Mouse (Mus musculus) small intestine, adult 2 months (tissue): ENCODE measurements at regions not wholly inside any gene's neighbourhood (a gene's known extent, or its start where the extent isn't known, plus 50 kb on each side); places are given as distances from the start of the nearest gene placed in this dataset.

Experiments
- H3K27ac ChIP-seq: fragments of 200-500 bp; 2 replicates; pipeline ENCODE4 v1.5.1; 2012; ENCODE audit warnings: low read depth, low read length, control low read depth, inconsistent platforms; ENCODE audit not compliant: insufficient read depth
- H3K27me3 ChIP-seq: fragments of 200-500 bp; 2 replicates; pipeline ENCODE4 v1.6.1; 2012; ENCODE audit warnings: mild to moderate bottlenecking, moderate library complexity, low read length, inconsistent platforms; ENCODE audit not compliant: control insufficient read depth, insufficient read depth
- H3K36me3 ChIP-seq: fragments of 200-500 bp; 2 replicates; pipeline ENCODE4 v1.6.1; 2012; ENCODE audit warnings: mild to moderate bottlenecking, low read length, control low read depth, inconsistent platforms; ENCODE audit not compliant: control insufficient read depth, insufficient read depth
- H3K4me1 ChIP-seq: fragments of 200-500 bp; 2 replicates; pipeline ENCODE4 v1.6.1; 2012; ENCODE audit warnings: low read length, inconsistent platforms, mixed read lengths; ENCODE audit not compliant: control insufficient read depth, insufficient read depth, insufficient read length
- H3K4me3 ChIP-seq: fragments of 200-500 bp; 2 replicates; pipeline ENCODE4 v1.5.1; 2012; ENCODE audit warnings: low read depth, mild to moderate bottlenecking, control low read depth, inconsistent platforms, low read length, moderate library complexity
- CTCF ChIP-seq: fragments of 200-500 bp; IDR thresholded peaks from 2 replicates; pipeline ENCODE4 v1.5.1; 2012; ENCODE audit warnings: low read depth, mild to moderate bottlenecking, control low read depth, inconsistent platforms, low read length, moderate library complexity, mixed read lengths; ENCODE audit not compliant: insufficient replicate concordance, insufficient read length; ENCODE audit errors: extremely low read depth
- POLR2A ChIP-seq: fragments of 200-500 bp; IDR thresholded peaks from 2 replicates; pipeline ENCODE4 v1.6.1; 2012; ENCODE audit warnings: low read depth, mild to moderate bottlenecking, control low read depth, inconsistent platforms, low read length, moderate library complexity
- WGBS: fragments of 180-500 bp; shearing (Covaris S2); methylation state at CpG from one replicate; pipeline ENCODE4 v1.1.7; 2018; 5-methylcytosine and 5-hydroxymethylcytosine counted together

DNA sequence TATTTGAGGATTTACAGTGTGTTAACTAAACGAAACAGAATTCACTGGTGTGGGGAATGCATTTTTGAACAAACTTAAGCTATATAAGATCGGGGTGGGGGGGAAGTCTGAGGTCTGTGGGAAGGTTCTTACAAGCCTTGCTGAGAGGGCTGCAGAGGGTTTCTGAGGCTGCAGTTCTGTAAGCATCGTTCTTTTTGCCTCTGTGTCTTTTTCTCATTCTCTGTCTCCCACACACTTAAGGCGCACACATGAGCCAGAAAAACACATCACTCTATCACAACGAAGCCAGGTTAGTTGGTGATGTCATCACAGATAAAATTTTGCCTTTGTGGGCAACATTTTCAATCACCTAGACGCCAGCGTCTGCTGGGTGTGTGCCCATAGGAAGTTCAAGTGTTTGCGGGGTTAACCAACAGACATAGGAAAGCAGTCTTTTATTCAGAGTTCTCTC, 274.9 kb downstream of the Ptprc start:
- Histone ChIP-seq H3K36me3 (no peaks in the 10 kb centered on the region), H3K27ac (peak overlapping the region; percentile 32), H3K27me3 (0 out of 2 replicates have a peak, but pooled peaks cover 2% of the 10 kb centered on the region), H3K4me3 (peak overlapping the region; percentile 58), H3K4me1 (no peaks in the 10 kb centered on the region)
- TF ChIP-seq POLR2A, result no peak
- no peak for TF ChIP-seq CTCF
- WGBS, result 1% methylated on average over 8 of the region's 8 CpGs

DNA sequence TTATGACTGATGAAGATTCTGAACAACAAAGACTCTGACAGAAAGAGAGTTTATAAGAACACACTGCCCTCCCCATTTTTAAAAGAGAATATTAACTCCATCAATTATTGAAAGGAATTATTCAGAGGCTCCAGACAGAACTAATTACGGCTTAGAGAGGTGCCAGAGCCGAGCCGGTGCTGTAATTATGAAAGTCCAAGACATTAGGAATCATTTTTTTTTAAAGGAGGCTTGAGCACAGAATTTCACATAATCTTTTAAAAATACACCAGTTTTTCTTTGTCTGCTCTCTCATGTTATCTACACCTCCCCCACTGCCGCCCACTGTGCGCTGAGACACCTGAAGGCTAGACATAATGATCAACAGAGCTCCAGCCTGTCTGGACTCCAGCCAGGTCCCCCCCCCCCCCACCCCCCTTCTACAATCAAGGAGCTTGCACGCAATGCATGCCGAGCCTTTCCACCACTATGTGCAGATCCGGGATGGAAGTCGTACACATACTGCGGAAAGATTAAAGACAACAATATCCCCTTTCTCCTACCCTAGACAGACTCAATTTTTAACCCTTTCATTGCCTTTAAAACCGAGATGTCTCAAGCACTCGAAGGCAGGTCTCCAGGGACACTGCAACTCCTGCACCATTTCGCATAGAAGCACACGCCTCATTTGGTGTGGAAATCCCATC, 275.4 kb downstream of the Ptprc start:
- peak overlapping the region; percentile 58 for H3K4me3 ChIP-seq
- WGBS, result under 1% methylated on average over 14 of the region's 14 CpGs
- H3K27ac ChIP-seq, result peak overlapping the region; percentile 32
- no peaks in the 10 kb centered on the region for H3K4me1 ChIP-seq
- H3K36me3 ChIP-seq, result no peaks in the 10 kb centered on the region
- H3K27me3 ChIP-seq, result 0 out of 2 replicates have a peak, but pooled peaks cover 2% of the 10 kb centered on the region
- TF ChIP-seq CTCF (no peak), POLR2A (no peak)

DNA sequence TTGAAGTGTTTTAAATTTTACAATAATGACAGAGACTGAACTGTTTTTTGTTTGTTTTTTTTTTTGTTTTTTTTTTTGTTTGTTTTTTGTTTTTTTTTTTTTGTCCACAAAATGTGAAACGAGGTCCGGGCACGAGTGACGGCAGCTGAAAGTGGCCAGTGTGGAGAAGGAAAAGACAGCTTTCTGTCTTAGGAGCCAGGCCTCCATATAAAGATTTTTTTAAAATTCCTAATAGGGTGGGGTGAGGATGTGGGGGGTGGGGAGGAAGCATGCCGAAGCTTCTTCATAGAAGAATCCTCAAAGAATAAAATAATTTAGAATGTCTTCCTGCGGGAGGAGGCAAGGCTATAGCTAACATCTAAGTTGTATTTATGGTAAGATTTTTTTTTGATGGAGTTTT, 276.2 kb downstream of the Ptprc start:
- WGBS, result 1% methylated on average over 6 of the region's 6 CpGs

DNA sequence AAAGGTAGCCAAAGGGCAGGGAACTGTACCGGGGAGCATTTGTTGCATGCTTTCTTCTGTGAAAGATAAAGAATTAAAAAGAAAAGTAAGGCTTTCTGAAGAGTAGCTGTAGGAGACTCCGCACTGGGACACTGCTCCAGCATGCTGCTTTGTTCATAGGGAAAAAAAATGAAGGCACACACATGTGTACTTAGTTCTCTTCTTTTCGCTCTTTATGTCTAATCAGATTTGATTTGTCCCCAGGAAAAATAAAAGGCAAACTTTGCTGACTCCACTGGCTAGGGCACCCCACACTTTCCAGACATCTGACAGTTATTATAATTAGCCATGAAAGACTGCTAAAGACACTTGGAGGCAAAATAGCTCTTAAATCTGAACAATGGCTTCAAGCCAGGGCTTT, 276.6 kb downstream of the Ptprc start:
- H3K27me3 ChIP-seq, result 0 out of 2 replicates have a peak, but pooled peaks cover 2% of the 10 kb centered on the region
- under 1% methylated on average over 3 of the region's 3 CpGs for WGBS
- H3K36me3 ChIP-seq, result no peaks in the 10 kb centered on the region
- no peaks in the 10 kb centered on the region for H3K4me1 ChIP-seq
- H3K27ac ChIP-seq, result peak overlapping the region; percentile 61
- H3K4me3 ChIP-seq, result peak overlapping the region; percentile 72; the same call in 1 of the 2 replicates
- TF ChIP-seq CTCF (no peak), POLR2A (no peak)

More for the DNA sequence above, 276.2 kb downstream of the Ptprc start:
- no peak for TF ChIP-seq POLR2A
- TF ChIP-seq CTCF, result no peak
- Histone ChIP-seq H3K4me1 (no peaks in the 10 kb centered on the region), H3K4me3 (peak overlapping the region; percentile 51), H3K27ac (0 out of 2 replicates have a peak overlapping the region, but pooled peaks have one; percentile 61), H3K27me3 (0 out of 2 replicates have a peak, but pooled peaks cover 2% of the 10 kb centered on the region), H3K36me3 (no peaks in the 10 kb centered on the region)

DNA sequence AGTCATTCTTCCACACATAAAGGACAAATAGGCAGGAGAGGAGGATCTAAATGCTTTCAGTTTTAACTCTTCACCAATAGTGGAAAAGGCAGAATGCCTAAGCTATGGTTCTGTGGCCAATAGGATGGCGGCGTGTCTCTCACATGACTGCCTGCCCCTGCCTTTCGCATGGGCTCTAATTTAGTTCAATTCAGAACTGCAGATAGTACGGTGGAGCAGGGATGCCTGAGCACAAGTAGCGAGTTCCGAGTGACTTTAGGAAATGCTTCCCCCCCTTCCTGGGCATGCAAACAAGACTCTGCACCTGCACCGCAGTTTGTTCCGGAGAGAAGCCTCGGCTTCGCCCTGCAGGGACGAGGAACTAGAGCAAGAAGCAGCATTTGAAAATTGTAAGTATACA, 277.1 kb downstream of the Ptprc start:
- TF ChIP-seq CTCF (no peak), POLR2A (peak; percentile 70; the same call in 1 of the 2 replicates)
- Histone ChIP-seq H3K27me3 (0 out of 2 replicates have a peak, but pooled peaks cover 2% of the 10 kb centered on the region), H3K4me3 (peak overlapping the region; percentile 72), H3K36me3 (no peaks in the 10 kb centered on the region), H3K27ac (peak overlapping the region; percentile 61), H3K4me1 (no peaks in the 10 kb centered on the region)
- whole genome bisulfite sequencing, result under 1% methylated on average over 11 of the region's 11 CpGs

DNA sequence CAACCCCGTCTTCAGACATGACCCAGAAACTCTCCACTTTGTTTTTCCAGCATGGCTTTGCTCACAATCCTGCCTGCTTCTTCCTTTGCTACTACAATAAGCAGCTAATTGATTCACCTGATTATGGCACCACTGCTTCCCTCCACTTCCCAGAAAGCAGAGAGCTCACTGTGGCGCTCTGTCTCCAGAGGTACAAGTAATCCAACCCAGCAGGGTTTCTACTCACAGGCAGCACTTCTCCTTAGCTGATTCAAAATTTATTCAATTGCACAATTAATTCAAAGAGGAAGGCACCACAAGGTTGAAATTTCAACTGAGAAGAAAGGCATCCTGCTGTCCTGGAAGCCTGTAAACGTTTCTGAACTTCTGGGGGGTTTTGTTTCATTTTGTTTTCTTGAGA, 293.9 kb downstream of the Ptprc start:
- TF ChIP-seq POLR2A, result no peak
- no peak for TF ChIP-seq CTCF
- Histone ChIP-seq H3K27me3 (no peaks in the 10 kb centered on the region), H3K4me1 (no peaks in the 10 kb centered on the region), H3K36me3 (no peaks in the 10 kb centered on the region), H3K27ac (no peak overlapping the region), H3K4me3 (no peak overlapping the region)
- WGBS, result 49% methylated on average over 3 of the region's 3 CpGs

DNA sequence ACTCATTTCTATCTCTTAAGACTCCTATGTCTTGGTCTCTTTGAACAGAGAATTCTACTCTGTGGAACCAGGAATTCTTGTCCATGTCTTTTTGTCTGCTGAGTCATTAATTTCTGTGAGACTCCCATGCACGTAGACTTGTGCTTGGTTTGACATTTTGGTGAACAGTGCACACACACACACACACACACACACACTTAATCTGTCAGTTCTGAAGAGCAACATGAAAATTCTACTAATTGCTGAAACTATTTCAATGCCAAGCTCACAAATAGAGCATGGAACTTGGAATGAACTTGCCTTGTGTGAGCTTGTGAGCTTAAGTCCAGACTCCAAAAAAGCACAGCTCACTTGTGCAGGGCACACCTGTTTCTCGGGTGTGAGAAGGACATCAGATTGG, 301.1 kb downstream of the Ptprc start:
- Histone ChIP-seq H3K27me3 (no peaks in the 10 kb centered on the region), H3K4me3 (no peak overlapping the region), H3K4me1 (no peaks in the 10 kb centered on the region), H3K36me3 (no peaks in the 10 kb centered on the region), H3K27ac (no peak overlapping the region)
- TF ChIP-seq CTCF (no peak), POLR2A (no peak)
- 51% methylated on average over 2 of the region's 2 CpGs for WGBS
